Mouse (Mus musculus) spleen, adult 2 months (tissue): ENCODE results near the gene Arhgap20. TPM values are rescaled to one million over a fixed set of nuclear protein-coding genes. Genes with fewer than 3 reads are reported as not detected.

Source experiments
- DNase-seq, 2 experiments: peaks; one replicate each; pipeline versions ENCODE4 v3.0.0 to v3.0.0-alpha.2; 2012 to 2021; ENCODE audit warnings: low spot score in 2 of 2, low read depth in 1 of 2
- H3K27ac ChIP-seq: fragments of 200-500 bp; 2 replicates; pipeline ENCODE4 v1.5.1; 2012; ENCODE audit warnings: low read length, inconsistent platforms; ENCODE audit not compliant: insufficient read depth
- H3K27me3 ChIP-seq: fragments of 200-500 bp; 2 replicates; pipeline ENCODE4 v1.6.1; 2012; ENCODE audit warnings: mild to moderate bottlenecking, moderate library complexity, low read length, inconsistent platforms; ENCODE audit not compliant: control insufficient read depth, insufficient read depth
- H3K36me3 ChIP-seq: fragments of 200-500 bp; 2 replicates; pipeline ENCODE4 v1.6.1; 2012; ENCODE audit warnings: mild to moderate bottlenecking, low read length, inconsistent platforms; ENCODE audit not compliant: control insufficient read depth, insufficient read depth
- H3K4me1 ChIP-seq: fragments of 200-500 bp; 2 replicates; pipeline ENCODE4 v1.6.1; 2011; ENCODE audit warnings: inconsistent platforms; ENCODE audit not compliant: control insufficient read depth, insufficient read depth, insufficient read length
- H3K4me3 ChIP-seq: fragments of 200-500 bp; 2 replicates; pipeline ENCODE4 v1.5.1; 2011; ENCODE audit warnings: mild to moderate bottlenecking, inconsistent platforms; ENCODE audit not compliant: insufficient read depth, insufficient read length; ENCODE audit errors: extremely low read depth
- CTCF ChIP-seq: fragments of 200-500 bp; IDR thresholded peaks from 2 replicates; pipeline ENCODE4 v1.5.1; 2011; ENCODE audit warnings: mild to moderate bottlenecking, inconsistent platforms; ENCODE audit not compliant: insufficient read depth, insufficient read length, insufficient replicate concordance; ENCODE audit errors: extremely low read depth
- POLR2A ChIP-seq: fragments of 200-500 bp; IDR thresholded peaks from 2 replicates; pipeline ENCODE4 v1.6.1; 2011; ENCODE audit warnings: low read depth, low read length, inconsistent platforms
- WGBS: fragments of 180-500 bp; shearing (Covaris S2); methylation state at CpG from one replicate; pipeline ENCODE4 v1.1.7; 2018; 5-methylcytosine and 5-hydroxymethylcytosine counted together
- polyA plus RNA-seq: library from polyadenylated mRNA; depleted of rRNA; stranded (reverse); fragments of >200 nt; gene quantifications from 2 replicates; pipeline ENCODE4 v1.2.3, GENCODE M21; 2012

The Arhgap20 gene
- polyA plus RNA-seq, 1 experiment, result 0.77 TPM

DNA sequence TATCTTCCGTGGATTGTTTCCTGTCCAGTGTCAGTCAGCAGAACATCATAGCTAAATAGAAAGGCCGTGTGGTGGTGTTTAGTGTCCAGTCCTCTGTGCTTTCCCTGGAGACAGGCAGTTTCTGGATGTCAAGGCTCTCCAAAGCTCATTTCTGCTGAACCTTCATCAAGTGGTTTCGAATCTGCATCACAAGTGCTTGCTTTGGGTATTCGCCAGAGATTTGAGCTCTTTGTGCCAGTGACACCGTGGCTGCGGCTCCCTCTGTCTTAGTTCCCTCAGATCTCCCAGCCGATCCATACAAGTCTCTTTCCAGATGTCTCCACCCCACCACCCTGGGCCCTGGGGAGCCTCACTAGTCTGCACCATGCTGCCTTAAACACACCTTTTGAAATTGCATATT, 72.6 kb downstream of the Arhgap20 start:
- H3K36me3 ChIP-seq, result no peaks in the 10 kb centered on the region
- H3K27ac ChIP-seq, result no peak overlapping the region
- no peaks in the 10 kb centered on the region for H3K4me1 ChIP-seq
- no peak overlapping the region for H3K4me3 ChIP-seq
- no peak for DNase-seq
- TF ChIP-seq CTCF, result no peak
- TF ChIP-seq POLR2A, result no peak
- no peaks in the 10 kb centered on the region for H3K27me3 ChIP-seq
- 77% methylated on average over 7 of the region's 7 CpGs for WGBS

DNA sequence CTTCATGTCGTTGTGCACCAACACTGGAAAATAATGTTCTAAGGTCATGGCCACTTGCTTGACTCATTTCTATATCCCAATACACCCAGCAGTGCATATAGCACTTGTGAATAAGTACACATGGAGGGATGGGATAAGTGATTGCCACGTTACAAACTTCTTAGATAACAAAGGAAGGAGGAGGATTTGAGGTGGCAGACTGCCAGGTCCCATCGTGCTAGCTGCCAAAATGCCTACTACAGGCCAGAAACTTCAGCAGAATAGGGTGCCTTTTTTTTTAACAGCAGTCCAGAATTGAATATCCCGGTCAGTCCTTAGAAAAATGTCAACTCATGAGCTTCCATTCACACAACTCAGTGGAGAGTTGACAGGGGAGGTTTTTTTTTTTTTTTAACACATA, 78.1 kb downstream of the Arhgap20 start:
- Histone ChIP-seq H3K27me3 (no peaks in the 10 kb centered on the region), H3K4me3 (no peak overlapping the region), H3K27ac (no peak overlapping the region), H3K36me3 (no peaks in the 10 kb centered on the region), H3K4me1 (no peaks in the 10 kb centered on the region)
- DNase-seq, result no peak
- 55% methylated on average over 4 of the region's 4 CpGs for WGBS
- TF ChIP-seq CTCF (no peak), POLR2A (no peak)

DNA sequence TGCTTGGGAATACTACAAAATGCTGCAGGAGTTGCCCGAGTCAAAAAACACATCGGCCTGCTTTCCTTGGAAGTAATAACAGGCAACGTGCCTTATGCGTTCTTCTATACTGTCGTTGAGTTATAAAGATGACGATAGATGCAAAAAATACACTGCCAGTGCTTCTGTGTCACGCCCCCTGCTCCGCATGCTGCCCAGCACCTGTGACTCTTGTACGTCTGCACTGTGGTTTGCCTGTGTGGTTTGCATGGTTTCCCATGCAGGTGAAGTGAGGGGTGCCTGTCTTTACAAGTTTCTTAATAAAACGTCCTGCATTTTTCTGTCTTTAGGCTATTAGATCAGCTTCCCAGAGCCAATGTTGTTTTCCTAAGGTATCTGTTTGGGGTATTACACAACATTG, 80.7 kb downstream of the Arhgap20 start:
- Histone ChIP-seq H3K36me3 (no peaks in the 10 kb centered on the region), H3K4me1 (no peaks in the 10 kb centered on the region), H3K4me3 (no peak overlapping the region), H3K27ac (no peak overlapping the region), H3K27me3 (no peaks in the 10 kb centered on the region)
- TF ChIP-seq CTCF (no peak), POLR2A (no peak)
- no peak for DNase-seq
- WGBS, result 63% methylated on average over 10 of the region's 10 CpGs

DNA sequence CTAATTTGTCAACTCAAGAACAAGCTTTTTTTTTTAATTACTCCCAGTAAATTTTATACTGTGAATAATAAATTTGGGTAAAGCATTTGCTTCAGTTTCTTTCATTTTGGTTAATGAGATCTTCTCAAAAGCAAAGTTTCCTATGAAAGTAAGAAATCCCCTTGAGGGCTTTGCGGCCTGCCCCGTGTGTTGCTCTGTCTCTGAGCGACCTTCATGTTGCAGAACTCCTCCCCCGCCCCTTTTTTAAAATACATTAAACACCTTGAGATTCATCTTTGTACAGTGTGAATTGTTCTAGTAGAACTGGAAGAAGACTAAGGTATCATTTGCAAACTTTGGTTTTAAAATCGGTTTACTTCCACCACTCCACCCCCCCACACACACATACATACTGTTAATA, 88.6 kb downstream of the Arhgap20 start:
- Histone ChIP-seq H3K4me1 (no peaks in the 10 kb centered on the region), H3K36me3 (no peaks in the 10 kb centered on the region), H3K27ac (no peak overlapping the region), H3K27me3 (no peaks in the 10 kb centered on the region), H3K4me3 (no peak overlapping the region)
- WGBS, result 77% methylated on average over 5 of the region's 5 CpGs
- no peak for DNase-seq
- TF ChIP-seq CTCF (no peak), POLR2A (no peak)

DNA sequence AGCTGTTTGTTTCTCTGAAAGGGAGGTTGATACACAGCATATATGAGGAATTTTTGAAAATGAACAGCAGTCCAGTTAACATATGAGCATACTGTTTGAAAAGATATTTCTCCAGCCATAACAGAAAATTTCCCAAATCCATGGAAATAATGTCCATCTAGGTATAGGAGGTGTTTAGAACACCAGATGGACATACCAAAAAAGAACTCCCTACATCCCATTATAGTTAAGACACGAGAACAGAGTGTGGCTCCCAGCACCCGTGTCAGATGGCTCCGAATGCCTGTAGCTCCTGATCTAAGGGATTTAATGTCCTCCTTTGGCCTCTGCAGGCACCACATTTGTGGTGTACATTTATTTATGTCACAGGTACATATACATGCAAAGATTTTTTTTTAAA, 99.1 kb downstream of the Arhgap20 start:
- no peak for DNase-seq
- Histone ChIP-seq H3K4me1 (no peaks in the 10 kb centered on the region; the same call in 1 of the 2 replicates), H3K36me3 (no peaks in the 10 kb centered on the region), H3K27ac (no peak overlapping the region), H3K4me3 (no peak overlapping the region), H3K27me3 (no peaks in the 10 kb centered on the region)
- TF ChIP-seq CTCF (no peak), POLR2A (no peak)
- WGBS, result 88% methylated on average over 3 of the region's 3 CpGs

DNA sequence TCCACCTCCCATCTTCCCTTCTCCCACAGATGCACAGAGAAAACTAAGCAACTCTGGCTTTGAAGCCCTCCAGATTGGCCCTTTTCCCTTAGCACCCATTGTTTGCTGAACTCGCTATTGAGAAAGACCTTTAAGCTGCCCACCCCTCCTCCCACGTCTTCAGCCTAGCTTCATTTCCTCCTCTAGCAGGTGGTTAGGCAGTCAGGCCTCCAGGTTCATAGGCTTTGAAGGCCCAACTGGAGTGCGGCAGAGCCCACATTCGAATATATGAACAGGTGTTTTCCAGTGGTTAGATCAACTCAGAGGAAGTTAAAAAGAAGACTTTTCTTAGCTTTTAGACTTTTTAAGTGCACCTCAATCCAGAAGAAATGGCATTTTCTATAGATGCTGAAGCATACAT, 101.5 kb downstream of the Arhgap20 start:
- H3K4me3 ChIP-seq, result no peak overlapping the region
- H3K36me3 ChIP-seq, result no peaks in the 10 kb centered on the region
- H3K27ac ChIP-seq, result no peak overlapping the region
- H3K27me3 ChIP-seq, result no peaks in the 10 kb centered on the region
- TF ChIP-seq POLR2A (no peak), CTCF (no peak)
- peak in 1 of 2 experiments; percentile 3 for DNase-seq
- H3K4me1 ChIP-seq, result no peaks in the 10 kb centered on the region; the same call in 1 of the 2 replicates
- WGBS, result 35% methylated on average over 4 of the region's 4 CpGs

DNA sequence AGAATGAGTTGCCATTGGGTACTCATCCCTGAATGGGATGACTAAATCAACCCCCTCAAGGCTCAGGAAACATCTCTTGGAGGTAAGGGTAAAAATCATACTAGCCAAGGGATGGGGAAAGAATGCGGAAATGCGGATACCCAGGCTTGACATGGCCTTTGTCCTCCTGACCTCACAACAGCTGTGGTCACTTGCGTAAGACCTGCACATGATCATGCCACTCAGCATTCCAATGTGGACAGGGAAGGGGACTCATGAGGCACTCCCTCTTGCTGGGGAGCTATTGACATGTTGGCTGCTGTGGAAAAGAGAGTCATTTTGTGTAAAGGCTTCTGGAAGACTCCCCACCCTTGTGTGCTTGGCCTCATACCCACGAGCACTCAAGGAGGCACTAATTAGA, 103.9 kb downstream of the Arhgap20 start:
- DNase-seq, result no peak
- no peaks in the 10 kb centered on the region; the same call in 1 of the 2 replicates for H3K4me1 ChIP-seq
- H3K27ac ChIP-seq, result no peak overlapping the region
- no peaks in the 10 kb centered on the region for H3K36me3 ChIP-seq
- no peak overlapping the region for H3K4me3 ChIP-seq
- H3K27me3 ChIP-seq, result no peaks in the 10 kb centered on the region
- WGBS, result 88% methylated on average over 4 of the region's 4 CpGs
- TF ChIP-seq POLR2A (no peak), CTCF (no peak)
